Mouse (Mus musculus) heart, embryonic 15.5 days (tissue): Measurements from ENCODE around the gene Dync2li1. TPM values are rescaled to one million over a fixed set of nuclear protein-coding genes. Genes with fewer than 3 reads are reported as not detected.
A peak's percentile ranks its signal among the peaks of the same experiment; 100 is the strongest.

ENCODE experiments used
- ATAC-seq: fragments of 200-750 bp; cut with Nextera tagmentation; replicated peaks from 2 replicates; pipeline ENCODE4 v1.8.0; 2017; ENCODE audit warnings: low read depth, moderate TSS enrichment; ENCODE audit not compliant: insufficient number of reproducible peaks, insufficient read depth, low FRiP score
- H3K27ac ChIP-seq: fragments of 300-500 bp; sonication (generic); 2 replicates; pipeline ENCODE4 v1.5.1; 2015; ENCODE audit warnings: mild to moderate bottlenecking, inconsistent platforms
- H3K27me3 ChIP-seq: fragments of 300-500 bp; sonication (generic); 2 replicates; pipeline ENCODE4 v1.6.1; 2015; ENCODE audit warnings: inconsistent platforms
- H3K36me3 ChIP-seq: fragments of 300-500 bp; sonication (generic); 2 replicates; pipeline ENCODE4 v1.6.1; 2015; ENCODE audit warnings: mild to moderate bottlenecking, inconsistent platforms
- H3K4me1 ChIP-seq: fragments of 300-500 bp; sonication (generic); replicated peaks from 2 replicates; pipeline ENCODE4 v1.6.1; 2015; ENCODE audit warnings: inconsistent platforms
- H3K4me2 ChIP-seq: fragments of 300-500 bp; sonication (generic); 2 replicates; pipeline ENCODE4 v1.6.1; 2015; ENCODE audit warnings: inconsistent platforms, mild to moderate bottlenecking, moderate library complexity
- H3K4me3 ChIP-seq: fragments of 300-500 bp; sonication (generic); 2 replicates; pipeline ENCODE4 v1.5.1; 2015; ENCODE audit warnings: mild to moderate bottlenecking, inconsistent platforms
- H3K9ac ChIP-seq: fragments of 300-500 bp; sonication (generic); 2 replicates; pipeline ENCODE4 v1.6.1; 2015; ENCODE audit warnings: mild to moderate bottlenecking, inconsistent platforms
- H3K9me3 ChIP-seq: fragments of 300-500 bp; sonication (generic); replicated peaks from 2 replicates; pipeline ENCODE4 v1.6.1; 2016; ENCODE audit warnings: inconsistent platforms
- WGBS: fragments of 180-500 bp; shearing (Covaris S2); methylation state at CpG from one replicate; pipeline ENCODE4 v1.1.7; 2015; ENCODE audit warnings: mixed read lengths; 5-methylcytosine and 5-hydroxymethylcytosine counted together
- polyA plus RNA-seq: library from polyadenylated mRNA; unstranded; fragments of >200 nt; fragmentation: Nextera tagmentation; extraction: Ambion mirVana; gene quantifications from 2 replicates; pipeline ENCODE4 v1.2.1, GENCODE M21; 2015

Dync2li1 gene
- polyA plus RNA-seq, 1 experiment from 2014 or later, result 12.3 TPM

DNA sequence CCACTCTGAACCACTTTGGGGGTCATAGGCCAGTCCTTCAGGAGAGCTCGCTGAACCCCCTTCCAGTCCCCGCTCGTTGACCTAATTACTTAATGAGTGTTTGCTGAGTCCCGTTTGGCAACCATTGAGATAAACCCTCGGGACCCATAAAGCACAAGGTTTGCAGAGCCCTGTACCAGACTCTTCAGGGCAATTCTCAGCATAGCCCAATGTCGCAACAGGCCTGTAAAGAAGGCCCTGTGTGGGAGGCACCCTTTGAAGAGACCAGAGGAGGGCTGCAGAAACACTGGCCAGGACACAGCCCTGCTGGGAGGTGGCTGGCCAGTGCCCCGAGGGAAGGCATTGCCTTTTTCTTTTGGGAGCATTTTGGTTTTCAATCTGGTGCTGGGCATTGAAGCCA, 14.3 kb upstream of the Dync2li1 start:
- H3K4me2 ChIP-seq, result no peak overlapping the region
- no peaks in the 10 kb centered on the region for H3K9me3 ChIP-seq
- no peak overlapping the region for H3K4me3 ChIP-seq
- no peak for ATAC-seq
- H3K9ac ChIP-seq, result no peak overlapping the region
- 64% methylated on average over 7 of the region's 7 CpGs for WGBS
- no peak overlapping the region for H3K27ac ChIP-seq
- no peaks in the 10 kb centered on the region for H3K27me3 ChIP-seq
- H3K4me1 ChIP-seq, result no peaks in the 10 kb centered on the region
- H3K36me3 ChIP-seq, result 0 out of 2 replicates have a peak, but pooled peaks cover 5% of the 10 kb centered on the region

- H3K27me3 ChIP-seq, result no peaks in the 10 kb centered on the region
- H3K27ac ChIP-seq, result no peak overlapping the region
- no peak overlapping the region for H3K4me3 ChIP-seq
- H3K4me1 ChIP-seq, result no peaks in the 10 kb centered on the region
- WGBS, result 81% methylated on average over 11 of the region's 11 CpGs
- 0 out of 2 replicates have a peak, but pooled peaks cover 5% of the 10 kb centered on the region for H3K36me3 ChIP-seq
- H3K9me3 ChIP-seq, result no peaks in the 10 kb centered on the region
- ATAC-seq, result no peak
- no peak overlapping the region for H3K4me2 ChIP-seq
- H3K9ac ChIP-seq, result no peak overlapping the region
Observed at GRCm38 (mm10) chr17:84615811-84616210, 10.5 kb upstream of the Dync2li1 start.

- no peaks in the 10 kb centered on the region for H3K27me3 ChIP-seq
- no peak overlapping the region for H3K4me3 ChIP-seq
- H3K27ac ChIP-seq, result no peak overlapping the region
- no peak for ATAC-seq
- no peaks in the 10 kb centered on the region for H3K9me3 ChIP-seq
- H3K4me1 ChIP-seq, result no peaks in the 10 kb centered on the region
- no peak overlapping the region for H3K9ac ChIP-seq
- no peak overlapping the region for H3K4me2 ChIP-seq
- WGBS, result 79% methylated on average over 6 of the region's 6 CpGs
- 0 out of 2 replicates have a peak, but pooled peaks cover 5% of the 10 kb centered on the region for H3K36me3 ChIP-seq
Observed at GRCm38 (mm10) chr17:84616526-84617074, 9.7 kb upstream of the Dync2li1 start.

DNA sequence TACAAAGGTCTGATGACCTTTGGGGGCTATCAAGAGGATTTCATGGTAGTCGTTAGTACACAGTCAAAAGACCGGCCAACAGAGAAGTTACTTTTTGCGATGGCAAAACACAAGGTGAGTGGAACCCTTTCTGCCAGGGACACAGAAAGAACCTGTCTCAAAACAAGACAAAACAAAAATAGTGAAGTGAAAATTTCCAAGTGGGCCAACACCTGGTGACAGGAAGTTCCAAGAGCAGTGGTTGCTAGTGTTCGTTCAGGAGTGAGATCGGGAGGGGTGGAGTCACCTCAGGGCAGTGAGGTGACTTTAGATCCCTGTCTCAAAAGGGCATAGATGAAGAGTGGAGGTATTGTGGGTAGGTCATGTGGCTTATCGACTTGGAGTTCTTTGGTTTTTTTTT, 8.3 kb upstream of the Dync2li1 start:
- no peaks in the 10 kb centered on the region for H3K4me1 ChIP-seq
- 84% methylated on average over 6 of the region's 6 CpGs for WGBS

GRCm38 (mm10) chr17:84619112-84619511, 7.2 kb upstream of the Dync2li1 start:
- 84% methylated on average over 7 of the region's 7 CpGs for WGBS
- no peaks in the 10 kb centered on the region for H3K27me3 ChIP-seq
- no peaks in the 10 kb centered on the region for H3K36me3 ChIP-seq
- H3K27ac ChIP-seq, result no peak overlapping the region
- no peaks in the 10 kb centered on the region for H3K9me3 ChIP-seq
- no peaks in the 10 kb centered on the region for H3K4me1 ChIP-seq
- no peak for ATAC-seq
- no peak overlapping the region for H3K4me2 ChIP-seq
- H3K4me3 ChIP-seq, result no peak overlapping the region
- no peak overlapping the region for H3K9ac ChIP-seq

More for the DNA sequence above, 8.3 kb upstream of the Dync2li1 start:
- H3K9ac ChIP-seq, result no peak overlapping the region
- no peak overlapping the region for H3K4me2 ChIP-seq
- no peaks in the 10 kb centered on the region for H3K27me3 ChIP-seq
- no peak overlapping the region for H3K27ac ChIP-seq
- 0 out of 2 replicates have a peak, but pooled peaks cover 5% of the 10 kb centered on the region for H3K36me3 ChIP-seq
- no peak for ATAC-seq
- no peak overlapping the region for H3K4me3 ChIP-seq
- no peaks in the 10 kb centered on the region for H3K9me3 ChIP-seq

- 64% methylated on average over 3 of the region's 3 CpGs for WGBS
- H3K9ac ChIP-seq, result no peak overlapping the region
- no peaks in the 10 kb centered on the region for H3K9me3 ChIP-seq
- H3K4me1 ChIP-seq, result no peaks in the 10 kb centered on the region
- H3K27me3 ChIP-seq, result no peaks in the 10 kb centered on the region
- ATAC-seq, result no peak
- H3K27ac ChIP-seq, result no peak overlapping the region
- no peak overlapping the region for H3K4me2 ChIP-seq
- no peaks in the 10 kb centered on the region for H3K36me3 ChIP-seq
- H3K4me3 ChIP-seq, result no peak overlapping the region
Observed at GRCm38 (mm10) chr17:84620076-84620475, 6.2 kb upstream of the Dync2li1 start.

DNA sequence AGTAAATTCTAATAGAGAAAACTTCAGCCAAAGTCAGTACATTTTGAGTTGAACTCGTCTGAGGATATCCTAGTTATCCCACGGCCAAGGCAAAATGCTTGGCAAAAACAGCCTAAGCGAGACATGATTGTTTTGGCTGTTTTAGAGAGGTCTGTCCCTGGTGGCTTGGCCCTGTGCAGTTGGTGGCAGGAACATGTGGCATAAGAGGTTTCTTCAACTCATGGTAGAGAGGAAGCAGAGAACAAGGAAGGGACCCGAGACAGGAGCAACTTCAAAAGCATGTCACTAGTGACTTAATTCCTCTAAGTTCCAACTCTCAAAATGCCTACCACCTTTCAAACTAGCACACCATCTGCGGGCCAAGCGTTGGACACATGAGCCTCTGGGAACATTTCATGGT, 5.7 kb upstream of the Dync2li1 start:
- Histone ChIP-seq H3K4me2 (no peak overlapping the region), H3K9me3 (no peaks in the 10 kb centered on the region), H3K27me3 (no peaks in the 10 kb centered on the region), H3K4me1 (no peaks in the 10 kb centered on the region), H3K27ac (no peak overlapping the region), H3K4me3 (no peak overlapping the region), H3K36me3 (no peaks in the 10 kb centered on the region), H3K9ac (no peak overlapping the region)
- ATAC-seq, result no peak
- 81% methylated on average over 6 of the region's 6 CpGs for WGBS

DNA sequence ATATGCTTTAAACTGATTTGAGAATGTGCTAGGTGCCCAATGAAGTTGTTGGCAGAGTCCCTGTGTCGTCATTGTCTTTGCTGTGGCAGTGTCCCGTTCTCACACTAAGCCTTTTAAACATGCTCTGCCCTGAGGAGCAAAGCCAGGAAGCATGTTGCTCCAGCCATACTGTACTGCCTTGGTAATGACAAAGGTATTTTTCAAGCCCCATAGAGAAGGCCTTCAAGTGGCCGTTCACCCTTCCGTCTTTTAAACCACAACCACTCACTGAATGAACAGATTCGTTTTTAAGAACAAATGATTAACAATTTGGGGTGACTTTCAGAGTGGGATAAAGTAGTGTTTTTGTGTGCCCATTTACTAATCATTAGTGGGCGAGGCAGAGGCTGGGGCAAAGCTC, 5.1 kb upstream of the Dync2li1 start:
- Histone ChIP-seq H3K4me1 (no peaks in the 10 kb centered on the region), H3K4me2 (no peak overlapping the region), H3K9ac (no peak overlapping the region), H3K9me3 (no peaks in the 10 kb centered on the region), H3K4me3 (no peak overlapping the region), H3K27me3 (no peaks in the 10 kb centered on the region), H3K27ac (no peak overlapping the region), H3K36me3 (no peaks in the 10 kb centered on the region)
- 76% methylated on average over 6 of the region's 6 CpGs for WGBS
- no peak for ATAC-seq

DNA sequence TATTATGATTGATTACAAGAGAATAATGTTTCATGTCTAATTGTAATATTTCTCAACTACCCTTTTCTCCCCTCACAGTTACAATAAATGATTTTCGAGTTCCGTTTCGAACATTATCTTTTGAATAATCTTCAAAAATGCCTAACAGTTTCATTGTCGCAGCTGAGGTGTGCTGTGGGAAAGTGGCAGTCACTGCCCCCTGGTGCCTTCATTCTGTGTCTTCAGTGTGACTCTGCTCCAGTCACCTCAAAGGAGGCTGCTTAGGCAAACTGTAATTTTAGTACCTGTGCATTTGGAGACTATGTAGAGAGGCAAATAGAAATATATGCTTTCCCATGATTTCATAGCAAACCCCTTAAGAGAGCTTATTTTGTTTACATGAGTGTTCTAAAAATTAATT, 4.3 kb upstream of the Dync2li1 start:
- no peak for ATAC-seq
- H3K4me3 ChIP-seq, result no peak overlapping the region
- no peak overlapping the region for H3K9ac ChIP-seq
- 75% methylated on average over 4 of the region's 4 CpGs for WGBS
- H3K36me3 ChIP-seq, result no peaks in the 10 kb centered on the region
- H3K4me2 ChIP-seq, result no peak overlapping the region
- peaks cover 4% of the 10 kb centered on the region for H3K4me1 ChIP-seq
- no peak overlapping the region for H3K27ac ChIP-seq
- H3K27me3 ChIP-seq, result no peaks in the 10 kb centered on the region
- no peaks in the 10 kb centered on the region for H3K9me3 ChIP-seq

DNA sequence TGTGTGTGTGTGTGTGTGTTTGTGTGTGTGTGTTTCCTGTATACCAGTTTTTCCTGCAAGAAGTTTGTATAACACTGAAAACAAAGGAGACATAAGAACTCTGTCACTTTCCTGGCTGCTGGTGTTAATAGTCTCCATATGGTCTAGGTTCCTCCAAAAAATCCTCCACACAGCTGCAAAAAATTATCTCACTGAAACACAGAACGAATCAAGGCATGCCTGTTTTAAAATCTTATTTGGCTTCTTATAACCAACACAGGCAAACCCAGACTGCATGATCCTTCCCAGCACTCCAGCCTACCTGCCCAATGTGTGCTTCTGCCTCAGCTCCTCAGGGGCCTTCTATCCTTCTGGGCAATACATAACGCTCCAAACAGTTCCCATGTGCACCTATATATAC, 3.4 kb upstream of the Dync2li1 start:
- Histone ChIP-seq H3K27me3 (no peaks in the 10 kb centered on the region), H3K9me3 (no peaks in the 10 kb centered on the region), H3K27ac (no peak overlapping the region), H3K4me3 (no peak overlapping the region), H3K4me2 (no peak overlapping the region), H3K36me3 (no peaks in the 10 kb centered on the region), H3K9ac (no peak overlapping the region), H3K4me1 (peaks cover 4% of the 10 kb centered on the region)
- 58% methylated on average over 2 of the region's 2 CpGs for WGBS
- no peak for ATAC-seq

DNA sequence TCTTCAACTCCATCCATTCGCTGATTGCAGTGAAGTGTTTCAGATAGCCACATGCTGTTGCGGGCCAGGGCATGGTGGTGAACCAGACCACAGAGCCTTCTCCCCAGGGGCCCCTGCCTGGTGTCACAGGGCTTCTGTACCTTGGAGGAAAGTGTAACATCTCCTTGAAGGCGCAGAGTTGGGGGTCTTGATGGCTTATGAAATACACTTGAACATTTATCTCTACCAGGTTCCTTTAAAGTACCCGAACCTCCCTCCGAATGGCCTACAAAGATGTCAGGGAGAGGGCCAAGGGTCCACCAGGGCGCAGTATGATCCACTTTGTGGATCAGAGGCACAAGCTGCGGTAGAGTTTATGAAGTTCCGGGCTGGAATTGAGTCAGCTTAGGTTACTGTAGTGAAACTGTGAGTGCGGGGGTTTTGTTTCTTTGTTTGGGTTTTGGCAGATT, 585 bp downstream of the Dync2li1 start:
- H3K27me3 ChIP-seq, result no peaks in the 10 kb centered on the region
- no peak overlapping the region; the same call in 1 of the 2 replicates for H3K27ac ChIP-seq
- H3K9ac ChIP-seq, result peak overlapping the region; percentile 59; the same call in 1 of the 2 replicates
- H3K4me1 ChIP-seq, result peaks cover 4% of the 10 kb centered on the region
- H3K36me3 ChIP-seq, result no peaks in the 10 kb centered on the region
- no peaks in the 10 kb centered on the region for H3K9me3 ChIP-seq
- H3K4me3 ChIP-seq, result peak overlapping the region; percentile 79
- ATAC-seq, result no peak
- 31% methylated on average over 9 of the region's 9 CpGs for WGBS
- peak overlapping the region; percentile 91 for H3K4me2 ChIP-seq

DNA sequence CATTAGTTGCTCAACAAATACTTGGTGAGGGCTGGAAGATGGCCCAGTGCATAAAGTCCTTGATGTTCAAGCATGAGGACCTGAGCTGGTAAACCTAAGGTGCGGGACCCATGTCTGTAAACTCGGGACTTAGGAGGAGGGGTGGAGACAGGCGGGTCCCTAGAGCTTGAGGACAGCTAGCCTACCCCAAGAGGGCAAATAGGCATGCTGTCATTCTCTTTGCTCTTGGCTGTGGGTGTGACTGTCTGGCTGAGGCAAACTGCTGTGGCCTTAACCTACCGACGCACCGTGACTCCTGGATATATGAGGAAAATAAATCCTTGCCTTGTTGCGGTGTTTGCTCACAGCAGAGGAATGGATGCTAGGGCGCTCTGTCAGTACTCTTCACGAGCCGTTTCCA, 1.4 kb downstream of the Dync2li1 start:
- no peak overlapping the region for H3K27ac ChIP-seq
- H3K27me3 ChIP-seq, result no peaks in the 10 kb centered on the region
- no peak overlapping the region for H3K4me3 ChIP-seq
- H3K9ac ChIP-seq, result no peak overlapping the region
- H3K4me1 ChIP-seq, result peaks cover 4% of the 10 kb centered on the region
- H3K9me3 ChIP-seq, result no peaks in the 10 kb centered on the region
- 84% methylated on average over 10 of the region's 10 CpGs for WGBS
- H3K4me2 ChIP-seq, result no peak overlapping the region
- H3K36me3 ChIP-seq, result no peaks in the 10 kb centered on the region
- ATAC-seq, result no peak
